In genomic region chr1:144317560-144317959, GRCm38 (mm10) we compare ENCODE assay signal across 13 mouse cellular contexts.
"Had no signal": no experiment of that assay in that cellular context is flagged by ENCODE, and none has a peak within 500 bp of the region (broad histone marks: within the 10 kb centered on the region; RNA-seq: fewer than 3 reads in every experiment).

No protein-coding gene starts in this region.

- H3K4me3 ChIP-seq: intestine, embryonic 15.5 days; layer of hippocampus, adult 2 months; limb, embryonic 12.5 days; midbrain, embryonic 12.5 days; stomach, embryonic 15.5 days had no signal

- ATAC-seq: intestine, embryonic 15.5 days; midbrain, embryonic 16.5 days had no signal

- H3K27ac ChIP-seq: intestine, embryonic 15.5 days; layer of hippocampus, adult 2 months; limb, embryonic 12.5 days; midbrain, embryonic 12.5 days; stomach, embryonic 15.5 days had no signal

- DNase-seq: kidney, adult 18-20 months; kidney, postnatal 10 days; kidney, postnatal 4 days; liver; right cerebral cortex, adult 18-20 months; thymus, adult 2 months; thymus, postnatal 25 days had no signal

- H3K4me1 ChIP-seq: intestine, embryonic 15.5 days; limb, embryonic 12.5 days; midbrain, embryonic 12.5 days; stomach, embryonic 15.5 days had no signal
